Comparison of ENCODE assay signal across 17 mouse cellular contexts in the genomic region with DNA sequence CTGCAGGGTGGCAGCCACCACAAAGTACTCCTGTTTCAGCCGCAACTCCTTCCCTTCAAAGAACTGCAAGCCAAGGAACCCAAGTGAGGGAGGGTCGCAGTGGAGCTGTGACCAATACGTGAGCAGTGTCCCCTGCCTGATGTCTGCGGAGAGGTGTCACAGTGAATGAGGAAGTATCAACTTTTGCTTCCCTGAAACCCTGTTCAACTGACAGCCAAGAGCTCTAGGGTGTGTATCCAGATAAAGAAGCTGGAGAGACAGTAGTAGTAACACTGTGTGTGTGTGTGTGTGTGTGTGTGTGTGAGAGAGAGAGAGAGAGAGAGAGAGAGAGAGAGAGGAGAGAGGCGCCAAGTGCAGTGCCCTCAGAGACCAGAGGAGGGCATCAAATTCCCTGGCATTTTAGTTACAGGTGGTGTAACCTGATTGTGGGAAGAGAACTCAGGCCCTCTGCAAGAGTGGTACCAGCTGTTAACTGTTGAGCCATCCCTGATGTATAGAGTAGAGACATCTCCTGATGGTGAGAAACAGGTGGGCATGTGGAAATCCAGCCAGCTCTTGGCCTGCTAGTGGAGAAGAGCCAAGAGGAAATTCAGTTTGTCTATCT. TPM values are rescaled to one million over a fixed set of nuclear protein-coding genes. Genes with fewer than 3 reads are reported as not detected.
DNase-seq lines count a peak whose midpoint lies in the region; ATAC-seq and TF ChIP-seq lines count a peak whose summit lies in the region.
"Had no signal": no experiment of that assay in that cellular context is flagged by ENCODE, and none has a peak within 500 bp of the region (broad histone marks: within the 10 kb centered on the region; RNA-seq: fewer than 3 reads in every experiment).

No protein-coding gene starts in this region.

- H3K4me2 ChIP-seq in midbrain, embryonic 14.5 days (ENCODE audit: low read length): no peak overlapping the region
- H3K4me2 ChIP-seq: embryonic facial prominence, embryonic 13.5 days; forebrain, embryonic 13.5 days; liver, embryonic 15.5 days; midbrain, embryonic 11.5 days; neural tube, embryonic 12.5 days had no signal

- no peaks in the 10 kb centered on the region for H3K4me1 ChIP-seq in midbrain, embryonic 14.5 days (ENCODE audit: control insufficient read depth, insufficient read depth, low read length)
- H3K4me1 ChIP-seq: embryonic facial prominence, embryonic 13.5 days; forebrain, embryonic 13.5 days; liver, embryonic 15.5 days; neural tube, embryonic 12.5 days had no signal

- H3K4me3 ChIP-seq in layer of hippocampus, adult 2 months: no peak overlapping the region
- H3K4me3 ChIP-seq in midbrain, embryonic 14.5 days (replicated peaks; ENCODE audit: low read depth, low read length): no peak overlapping the region
- H3K4me3 ChIP-seq: embryonic facial prominence, embryonic 13.5 days; forebrain, embryonic 13.5 days; liver, embryonic 15.5 days; neural tube, embryonic 12.5 days had no signal

- no peaks in the 10 kb centered on the region for H3K9me3 ChIP-seq in midbrain, embryonic 14.5 days (ENCODE audit: control insufficient read depth, low read length)
- H3K9me3 ChIP-seq: embryonic facial prominence, embryonic 13.5 days; forebrain, embryonic 13.5 days; G1E; liver, embryonic 15.5 days; neural tube, embryonic 12.5 days had no signal

- no peak overlapping the region for H3K27ac ChIP-seq in layer of hippocampus, adult 2 months
- no peak overlapping the region for H3K27ac ChIP-seq in midbrain, embryonic 14.5 days (replicated peaks; ENCODE audit: low read depth, low read length)
- H3K27ac ChIP-seq: embryonic facial prominence, embryonic 13.5 days; forebrain, embryonic 13.5 days; liver, embryonic 15.5 days; neural tube, embryonic 12.5 days had no signal

- H3K36me3 ChIP-seq in midbrain, embryonic 14.5 days (ENCODE audit: control insufficient read depth, insufficient read depth, low read length): no peaks in the 10 kb centered on the region
- H3K36me3 ChIP-seq: G1E; neural tube, embryonic 12.5 days had no signal

- peak; percentile 39 for TF ChIP-seq CTCF in layer of hippocampus, adult 2 months (conservative IDR thresholded peaks at IDR 0.05)

- DNase-seq in layer of hippocampus, adult 2 months (ENCODE audit: low spot score in 2 of 2): no peak
- no peak for DNase-seq in layer of hippocampus, postnatal 10 days (ENCODE audit: low spot score in 2 of 2)
- peak; percentile 20 for DNase-seq in 416B (ENCODE audit: low read depth)
- peak; percentile 17 for DNase-seq in A20 (ENCODE audit: low read depth, low spot score)
- no peak for DNase-seq in midbrain, embryonic 14.5 days
- no peak for DNase-seq in adrenal gland, postnatal 25 days
- DNase-seq: cerebellum, postnatal 10 days; heart, postnatal 10 days had no signal

- peak; percentile 84 for ATAC-seq in granulocyte monocyte progenitor cell, adult 5-6 weeks (replicated peaks; ENCODE audit: poor library complexity, severe bottlenecking)
- ATAC-seq in midbrain, embryonic 14.5 days (ENCODE audit: low FRiP score, low TSS enrichment): no peak
- ATAC-seq: forebrain, embryonic 13.5 days had no signal

- H3K9ac ChIP-seq in midbrain, embryonic 14.5 days (replicated peaks; ENCODE audit: low read length): no peak overlapping the region
- H3K9ac ChIP-seq: embryonic facial prominence, embryonic 13.5 days; forebrain, embryonic 13.5 days; liver, embryonic 15.5 days; neural tube, embryonic 12.5 days had no signal

- H3K27me3 ChIP-seq in midbrain, embryonic 14.5 days (ENCODE audit: control insufficient read depth, insufficient read depth, low read length): no peaks in the 10 kb centered on the region
- H3K27me3 ChIP-seq: embryonic facial prominence, embryonic 13.5 days; forebrain, embryonic 13.5 days; liver, embryonic 15.5 days; neural tube, embryonic 12.5 days had no signal

- 79% methylated on average over 5 of the region's 5 CpGs for WGBS in midbrain, embryonic 14.5 days

RNA-seq across cellular contexts. Expression of a gene that starts 29.3 kb away (rescaled TPM):
- total RNA-seq in layer of hippocampus, adult 2 months (2021): 1 to 10 TPM; 4.2 to 4.5 TPM
- 1 to 10 TPM; 4.2 to 5.3 TPM for total RNA-seq in layer of hippocampus, postnatal 10 days (2021)
- 54.6 and 74.4 TPM in 2 replicates for total RNA-seq in granulocyte monocyte progenitor cell, adult 5-6 weeks (2014; fragmentation: Nextera tagmentation)
- 119 and 127 TPM in 2 replicates for total RNA-seq in granulocyte monocyte progenitor cell, adult 5-6 weeks (2017)
- polyA plus RNA-seq in midbrain, embryonic 14.5 days (2014; fragmentation: Nextera tagmentation; extraction: Ambion mirVana): 5.2 and 6.1 TPM in 2 replicates
- 82.2 and 92.3 TPM in 2 replicates for total RNA-seq in adrenal gland, postnatal 25 days (2021)
- polyA plus RNA-seq: G1E had no signal

RNA-seq across cellular contexts. Expression of a gene that starts 48.1 kb away (rescaled TPM):
- not detected for total RNA-seq in layer of hippocampus, adult 2 months (2021)
- under 1 TPM; 0.34 to 0.40 TPM for total RNA-seq in layer of hippocampus, postnatal 10 days (2021)
- not detected in 2 replicates for total RNA-seq in granulocyte monocyte progenitor cell, adult 5-6 weeks (2014; fragmentation: Nextera tagmentation)
- not detected in 2 replicates for total RNA-seq in granulocyte monocyte progenitor cell, adult 5-6 weeks (2017)
- polyA plus RNA-seq in midbrain, embryonic 14.5 days (2014; fragmentation: Nextera tagmentation; extraction: Ambion mirVana): 0.39 and 0.47 TPM in 2 replicates
- not detected in 2 replicates for total RNA-seq in adrenal gland, postnatal 25 days (2021)
- total RNA-seq: gastrocnemius, adult 8-10 months; heart, postnatal 10 days had no signal
- polyA plus RNA-seq: forebrain, embryonic 13.5 days; G1E; liver, embryonic 15.5 days; midbrain, embryonic 11.5 days; neural tube, embryonic 12.5 days; small intestine, adult 2 months had no signal

Comparison
In these comparisons a context has a peak if more than half of its experiments do, and no peak if none do; other contexts are left out.
1. DNase-seq: peak in 416B (single experiment) and A20 (single experiment); none in layer of hippocampus, adult 2 months (0 of 2), layer of hippocampus, postnatal 10 days (0 of 2), midbrain, embryonic 14.5 days (single experiment) and adrenal gland, postnatal 25 days (single experiment).
2. RNA of a gene that starts 29.3 kb away (total RNA-seq): 54.6 to 127 TPM in granulocyte monocyte progenitor cell, adult 5-6 weeks and 82.2 to 92.3 TPM in adrenal gland, postnatal 25 days; 4.2 to 5.3 TPM in layer of hippocampus, postnatal 10 days and 4.2 to 4.5 TPM in layer of hippocampus, adult 2 months; every median in the first group is over 4 times any median in the second.